Mouse (Mus musculus): ENCODE data around the gene Psmd2.
"Not testable (repeated sequence)": the region's sequence is repeated elsewhere in the genome, so short reads cannot be mapped to it uniquely, and the experiment has no call there.

Gene Psmd2

GRCm38 (mm10) chr16:20657661-20658060, 6.2 kb downstream of the Psmd2 start:
- DNase-seq: no peak

DNA sequence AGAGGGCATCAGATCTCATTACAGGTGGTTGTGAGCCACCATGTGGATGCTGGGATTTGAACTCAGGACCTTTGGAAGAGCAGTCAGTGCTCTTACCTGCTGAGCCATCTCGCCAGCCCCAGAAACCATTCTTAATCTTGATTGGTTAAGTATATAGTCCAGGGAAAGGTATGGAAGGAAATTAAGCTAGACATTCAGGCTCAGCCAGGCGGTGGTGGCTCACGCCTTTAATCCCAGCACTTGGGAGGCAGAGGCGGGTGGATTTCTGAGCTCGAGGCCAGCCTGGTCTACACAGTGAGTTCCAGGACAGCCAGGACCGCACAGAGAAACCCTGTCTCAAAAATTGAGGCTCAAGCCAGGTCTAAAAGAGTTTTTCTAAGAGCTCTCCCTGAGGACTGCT, 16.6 kb downstream of the Psmd2 start, which contains the start of gene Eif4g1:
Gene Eif4g1, plus strand, starts transcription at position 301 of the 400 bp plus-strand sequence.
- not testable (repeated sequence) for DNase-seq

GRCm38 (mm10) chr16:20670291-20670690, 18.8 kb downstream of the Psmd2 start:
- no peak for DNase-seq

- DNase-seq: no peak
Measured at GRCm38 (mm10) chr16:20671886-20672285, 20.4 kb downstream of the Psmd2 start.

DNA sequence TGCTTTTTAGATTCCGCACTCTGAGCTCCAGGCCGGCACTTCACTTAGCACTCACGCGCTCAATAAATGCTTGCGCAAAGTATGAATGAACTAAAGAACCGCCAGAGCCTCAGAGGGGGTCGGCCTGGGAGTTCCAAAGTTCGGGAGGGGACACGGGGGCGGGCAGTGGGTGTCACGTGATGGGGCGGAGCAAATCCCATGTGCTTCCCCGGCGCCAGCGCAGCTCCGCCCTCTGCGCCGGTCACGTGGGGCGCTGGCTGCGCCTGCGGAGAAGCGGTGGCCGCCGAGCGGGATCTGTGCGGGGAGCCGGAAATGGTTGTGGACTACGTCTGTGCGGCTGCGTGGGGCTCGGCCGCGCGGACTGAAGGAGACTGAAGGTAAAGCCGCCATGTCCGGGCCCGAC, 21.0 kb downstream of the Psmd2 start:
- DNase-seq: peak; percentile 96

GRCm38 (mm10) chr16:20672965-20673705, 21.7 kb downstream of the Psmd2 start:
- peak; percentile 56 to 73 for DNase-seq

DNA sequence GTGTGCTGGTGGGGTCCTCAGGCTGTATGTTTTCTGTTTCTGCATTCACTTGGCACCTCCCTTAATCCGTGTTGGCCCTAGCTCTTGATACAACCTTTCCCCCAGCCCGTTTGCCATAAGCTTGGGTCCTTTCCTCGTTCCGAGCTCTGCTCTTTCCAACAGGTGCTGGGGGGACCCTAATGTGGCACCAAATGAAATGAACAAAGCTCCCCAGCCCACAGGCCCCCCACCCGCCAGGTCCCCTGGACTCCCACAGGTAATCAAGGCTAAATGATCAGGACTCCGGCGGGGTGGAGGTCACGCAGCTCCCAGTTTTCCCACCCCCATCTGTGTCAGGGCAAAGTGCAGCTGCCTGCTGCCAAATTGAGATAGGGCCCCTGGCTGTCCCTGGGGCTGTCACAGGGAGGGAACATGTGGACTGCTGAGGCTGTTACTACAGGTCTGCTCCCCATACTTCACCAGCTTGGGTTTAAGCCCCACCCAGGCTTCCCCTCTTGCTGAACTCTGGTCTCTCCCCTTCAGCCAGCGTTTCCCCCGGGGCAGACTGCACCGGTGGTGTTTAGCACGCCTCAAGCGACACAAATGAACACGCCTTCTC, 22.4 kb downstream of the Psmd2 start:
- DNase-seq: peak; percentile 29 to 43

- DNase-seq: no peak
Measured at GRCm38 (mm10) chr16:20675213-20675612, 23.8 kb downstream of the Psmd2 start.

DNA sequence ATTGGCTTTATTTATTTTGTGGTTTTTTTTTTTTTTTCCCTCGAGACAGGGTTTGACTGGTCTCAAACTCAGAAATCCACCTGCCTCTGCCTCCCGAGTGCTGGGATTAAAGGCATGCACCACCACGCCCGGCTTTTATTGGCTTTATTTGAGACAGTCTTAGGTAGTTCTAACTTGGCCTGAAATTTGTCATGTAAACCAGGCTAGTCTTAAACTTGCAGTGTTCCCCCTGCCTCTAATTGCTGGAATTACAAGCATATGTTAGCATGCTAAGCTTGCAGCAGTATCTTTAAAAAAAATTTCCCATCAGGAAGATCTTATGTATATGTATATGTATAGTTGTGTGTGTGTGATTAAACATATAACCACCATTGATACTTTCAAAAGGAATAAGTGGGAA, 25.2 kb downstream of the Psmd2 start:
- DNase-seq: no peak

DNA sequence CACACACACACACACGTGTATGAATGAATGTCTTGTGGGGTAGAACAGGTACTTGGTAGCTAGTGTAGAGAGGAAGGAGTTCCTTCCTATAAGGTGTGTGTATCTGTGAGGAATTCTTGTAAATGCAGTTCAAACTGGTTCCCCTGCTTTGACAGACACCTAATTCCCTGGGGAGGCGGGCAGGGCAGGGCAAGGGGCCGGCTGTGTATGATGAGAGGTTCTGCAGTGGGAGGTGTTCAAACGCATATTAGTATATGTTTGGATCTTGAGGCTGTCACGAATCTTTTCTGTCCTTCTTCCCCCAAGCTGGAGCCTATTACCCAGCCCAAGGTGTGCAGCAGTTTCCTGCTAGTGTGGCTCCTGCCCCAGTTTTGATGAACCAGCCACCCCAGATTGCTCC, 25.9 kb downstream of the Psmd2 start:
- DNase-seq: no peak

DNA sequence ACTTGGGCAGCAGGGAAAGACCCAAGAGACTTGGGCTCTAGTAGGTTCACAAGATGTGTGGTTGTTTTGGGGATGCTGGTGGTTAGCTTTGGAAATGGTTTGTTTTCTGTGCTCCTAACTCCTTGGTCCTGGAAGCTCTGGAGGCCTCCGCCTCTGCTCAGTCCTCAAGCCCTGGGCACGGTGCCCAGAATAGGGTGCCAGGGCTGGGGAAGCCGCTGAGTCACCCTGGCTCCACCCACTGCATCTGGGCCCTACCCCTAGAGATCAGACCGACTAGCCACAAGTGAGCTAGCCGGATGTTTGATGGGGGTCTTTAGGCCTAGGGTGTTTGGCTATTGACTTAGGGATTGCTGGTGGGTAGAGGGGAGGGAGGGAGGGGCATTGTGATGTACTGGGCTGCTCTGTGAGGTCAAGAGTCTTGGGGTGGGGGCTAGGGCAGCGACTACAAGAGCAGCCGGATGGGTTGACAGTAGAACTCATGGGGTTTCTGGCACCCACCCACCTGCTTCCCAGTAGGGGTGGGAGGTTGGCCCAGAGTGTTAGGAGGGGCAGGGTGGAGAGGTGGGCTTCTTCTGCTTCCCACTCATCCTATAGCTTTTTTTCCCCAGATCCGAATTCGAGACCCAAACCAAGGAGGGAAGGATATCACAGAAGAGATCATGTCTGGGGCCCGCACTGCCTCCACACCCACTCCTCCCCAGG, 26.7 kb downstream of the Psmd2 start:
- no peak for DNase-seq

GRCm38 (mm10) chr16:20690774-20691173, 39.3 kb downstream of the Psmd2 start:
- no peak for DNase-seq

DNA sequence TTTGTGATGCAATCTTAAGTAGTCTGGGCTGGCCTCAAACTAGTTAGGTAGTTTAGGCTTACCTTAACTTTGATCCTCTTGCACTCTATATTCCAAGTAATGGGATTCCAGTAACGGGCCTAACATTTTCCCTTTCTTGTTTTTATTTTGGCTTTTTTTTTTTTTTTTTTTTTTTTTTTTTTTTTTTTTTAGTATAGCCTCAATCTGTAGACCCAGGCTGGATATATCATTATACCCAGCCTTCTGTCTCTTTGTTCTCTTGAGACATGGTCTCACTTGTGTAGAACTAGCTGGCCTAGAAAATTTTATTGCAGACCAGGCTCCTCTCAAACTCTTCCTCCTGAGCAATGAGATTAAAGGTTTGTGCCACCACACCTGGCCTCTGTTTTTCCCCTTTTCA, 40.2 kb downstream of the Psmd2 start:
- DNase-seq: no peak

DNA sequence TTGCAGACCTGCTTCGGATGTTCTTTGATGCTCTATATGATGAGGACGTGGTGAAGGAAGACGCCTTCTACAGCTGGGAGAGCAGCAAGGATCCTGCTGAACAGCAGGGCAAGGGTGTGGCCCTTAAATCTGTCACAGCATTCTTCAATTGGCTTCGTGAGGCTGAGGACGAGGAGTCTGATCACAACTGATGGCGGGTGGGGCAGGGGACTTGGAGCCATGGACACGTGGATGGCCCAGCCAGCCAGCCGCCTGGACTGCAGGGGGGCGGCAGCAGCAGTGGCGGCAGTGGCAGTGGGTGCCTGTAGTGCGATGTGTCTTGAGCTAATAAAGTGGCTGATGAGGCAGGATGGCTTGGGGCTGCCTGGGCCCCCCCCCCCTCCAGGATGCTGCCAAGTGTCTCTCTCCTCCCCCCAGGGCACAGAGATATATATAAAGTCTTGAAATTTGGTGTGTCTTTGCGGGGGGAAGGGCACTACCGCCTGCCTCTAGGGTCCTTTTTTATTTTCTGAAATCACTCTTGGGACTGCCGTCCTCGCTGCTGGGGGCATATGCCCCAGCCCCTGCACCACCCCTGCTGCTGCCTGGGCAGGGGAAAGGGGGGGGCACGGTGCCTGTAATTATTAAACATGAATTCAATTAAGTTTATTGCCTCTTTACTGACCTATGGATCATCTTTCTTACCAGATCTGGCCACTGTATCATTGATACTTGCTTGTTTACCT, 41.0 kb downstream of the Psmd2 start:
- DNase-seq: peak in 1 of 2 experiments; percentile 2

DNA sequence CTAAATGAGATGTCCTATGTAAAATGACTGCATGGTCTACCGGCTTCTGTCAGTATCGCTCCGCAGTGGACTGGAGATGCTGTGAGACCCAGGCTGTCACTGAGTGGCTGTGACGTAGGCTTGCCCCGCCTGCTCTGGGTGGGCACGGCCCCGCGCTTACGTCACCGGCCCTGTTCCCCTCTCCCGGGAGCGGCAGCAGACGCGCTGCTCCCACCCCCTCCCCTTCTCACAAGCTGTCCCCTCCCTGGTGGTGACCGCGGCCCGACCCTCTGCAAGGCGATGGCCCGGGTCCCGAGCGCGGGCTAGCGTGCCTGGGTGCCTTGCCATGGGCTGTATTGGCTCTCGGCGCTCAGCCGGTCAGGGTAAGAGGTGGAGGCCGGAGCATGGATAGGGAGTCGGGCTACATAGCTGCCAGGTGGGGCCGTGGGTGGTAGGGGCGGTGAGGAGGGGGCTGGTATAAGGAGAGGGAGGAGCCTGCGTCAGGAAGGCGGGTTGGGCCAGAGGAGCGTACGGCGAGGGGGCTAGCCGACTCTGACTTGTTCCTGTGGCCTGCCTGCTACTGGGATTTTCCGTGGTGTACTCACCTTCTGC, 41.8 kb downstream of the Psmd2 start, which contains the start of gene Fam131a:
Gene Fam131a, plus strand, starts transcription at position 131 of the 591 bp plus-strand sequence.
- peak; percentile 81 to 87 for DNase-seq

DNA sequence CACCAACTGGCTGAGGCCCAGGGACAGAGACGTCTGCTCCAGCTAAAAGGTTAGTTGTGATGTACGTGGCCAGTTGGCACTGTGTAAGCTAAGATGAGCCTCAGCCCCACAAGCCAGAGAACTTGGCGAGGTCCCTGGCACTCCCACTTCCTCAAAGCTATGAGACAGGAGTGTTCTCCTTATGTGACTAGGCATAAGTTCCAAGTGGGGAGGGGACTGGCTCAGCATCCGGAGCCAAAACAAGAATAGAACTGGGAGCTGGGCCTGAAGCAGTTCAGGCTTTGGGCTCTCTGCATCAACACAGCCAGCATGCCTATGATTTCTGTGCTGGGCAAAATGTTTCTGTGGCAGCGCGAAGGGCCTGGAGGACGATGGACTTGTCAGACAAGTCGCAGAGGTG, 43.3 kb downstream of the Psmd2 start:
- peak in 1 of 2 experiments; percentile 1 for DNase-seq

DNA sequence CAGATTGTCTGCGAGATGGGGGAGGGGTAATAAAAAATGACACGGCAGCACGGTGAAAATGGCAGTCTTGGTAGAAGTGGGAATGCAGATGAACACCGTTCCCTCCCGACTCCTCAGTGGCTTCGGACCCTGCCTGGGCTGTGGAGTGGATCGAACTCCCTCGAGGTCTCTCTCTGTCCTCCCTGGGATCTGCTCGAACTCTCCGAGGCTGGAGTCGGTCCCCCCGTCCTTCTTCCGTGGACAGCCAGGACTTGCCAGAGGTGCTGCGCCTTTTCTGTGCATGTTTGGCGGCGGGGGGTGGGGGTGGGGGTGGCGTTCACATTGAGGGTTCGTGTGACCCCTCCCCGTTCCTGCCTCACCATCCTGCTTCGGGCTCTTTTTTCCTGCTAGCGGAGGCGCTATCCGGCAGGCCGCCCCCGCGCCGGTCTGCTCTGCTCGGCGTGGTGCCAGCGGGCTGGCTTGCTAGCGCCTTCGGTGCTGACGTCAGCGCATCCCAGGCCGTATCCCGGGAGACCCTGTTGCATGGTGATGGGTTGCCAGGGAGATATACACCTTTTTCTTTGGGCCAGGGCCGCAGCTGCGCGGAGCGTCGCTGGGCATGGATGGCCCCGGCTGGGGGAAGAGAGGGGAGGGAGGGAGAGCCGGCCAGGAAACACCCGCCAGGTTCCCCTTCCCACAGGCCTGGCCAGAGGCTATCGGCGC, 44.3 kb downstream of the Psmd2 start:
- peak; percentile 17 to 37 for DNase-seq

DNA sequence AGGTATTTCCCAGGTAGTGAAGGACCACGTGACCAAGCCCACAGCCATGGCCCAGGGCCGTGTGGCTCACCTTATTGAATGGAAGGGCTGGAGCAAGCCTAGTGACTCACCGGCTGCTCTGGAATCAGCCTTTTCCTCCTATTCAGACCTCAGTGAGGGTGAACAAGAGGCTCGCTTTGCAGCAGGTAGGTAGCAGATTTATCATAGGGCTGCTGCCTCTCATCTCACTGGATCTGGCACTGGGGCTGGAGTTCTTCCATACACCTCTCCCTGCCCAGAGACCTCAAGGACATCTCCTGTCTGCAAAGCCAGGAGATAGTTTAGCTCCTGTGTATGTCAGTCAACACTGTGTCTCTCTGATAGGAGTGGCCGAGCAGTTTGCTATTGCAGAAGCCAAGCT, 47.8 kb downstream of the Psmd2 start:
- DNase-seq: no peak

- DNase-seq: no peak
Measured at GRCm38 (mm10) chr16:20700036-20700435, 48.6 kb downstream of the Psmd2 start.

DNA sequence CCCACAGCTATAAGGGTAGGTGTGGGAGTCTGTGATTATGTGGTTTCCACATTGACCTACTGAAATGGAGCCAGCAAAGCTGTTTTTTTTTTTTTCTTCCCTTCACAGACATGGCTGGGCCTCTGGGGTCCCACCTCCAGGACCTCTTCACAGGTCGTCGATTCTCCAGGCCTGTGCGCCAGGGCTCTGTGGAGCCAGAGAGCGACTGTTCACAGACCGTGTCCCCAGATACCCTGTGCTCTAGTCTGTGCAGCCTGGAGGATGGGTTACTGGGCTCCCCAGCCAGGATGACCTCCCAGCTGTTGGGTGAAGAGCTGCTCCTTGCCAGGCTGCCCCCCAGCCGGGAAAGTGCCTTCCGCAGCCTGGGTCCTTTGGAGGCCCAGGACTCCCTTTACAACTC, 49.9 kb downstream of the Psmd2 start:
- DNase-seq: no peak

DNA sequence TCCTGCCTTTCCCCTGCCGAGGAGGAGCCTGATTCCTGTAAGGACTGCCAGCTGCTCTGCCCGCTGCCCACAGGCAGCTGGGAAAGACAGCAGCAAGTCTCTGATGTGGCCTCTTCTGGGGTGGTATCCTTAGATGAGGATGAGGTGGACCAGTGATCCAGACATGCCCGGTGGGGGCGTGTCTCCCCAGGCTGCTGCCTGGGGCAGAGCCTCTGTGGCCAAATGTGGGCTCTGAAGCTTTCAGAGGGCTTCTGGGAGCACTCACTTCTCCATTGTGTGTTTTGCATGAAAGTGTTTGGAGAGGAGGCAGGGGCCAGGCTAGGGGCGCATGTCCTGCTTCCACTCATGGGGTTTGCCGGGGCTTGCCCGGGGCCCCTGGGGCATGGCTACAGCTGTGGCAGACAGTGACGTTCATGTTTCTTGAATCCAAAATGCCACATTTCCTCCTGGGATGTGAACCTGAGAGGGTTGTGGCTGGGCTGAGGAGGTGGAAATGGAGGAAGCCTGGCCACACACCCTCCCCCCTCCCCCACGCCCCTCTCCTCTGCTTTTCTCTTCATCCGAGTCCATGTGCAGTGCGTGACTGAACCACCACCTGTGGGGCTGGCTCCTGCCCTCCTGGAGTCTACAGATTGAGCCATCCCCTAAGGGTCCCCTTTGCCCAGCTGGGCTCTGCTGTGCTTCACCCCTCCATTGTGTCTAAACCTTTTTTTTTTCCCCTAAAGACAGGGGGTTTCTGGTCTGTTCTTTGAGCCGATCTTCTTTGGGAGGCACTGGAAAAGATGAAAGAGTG, 50.5 kb downstream of the Psmd2 start:
- DNase-seq: peak in 1 of 2 experiments; percentile 1
